Mouse (Mus musculus) CH12.LX (cell line): Measurements from ENCODE around the gene Anp32e. TPM values are rescaled to one million over a fixed set of nuclear protein-coding genes. Genes with fewer than 3 reads are reported as not detected.

ENCODE experiments used
- DNase-seq: peaks from one replicate; pipeline ENCODE4 v3.0.0-alpha.2; 2013; ENCODE audit errors: extremely low read depth
- H3K27ac ChIP-seq: 2 replicates; pipeline ENCODE4 v1.5.1; 2012; ENCODE audit warnings: low read depth, mild to moderate bottlenecking, control low read depth, moderate library complexity; ENCODE audit not compliant: insufficient read depth
- H3K27me3 ChIP-seq: replicated peaks from 2 replicates; pipeline ENCODE3; 2012; ENCODE audit warnings: inconsistent platforms
- H3K36me3 ChIP-seq, 2 experiments: replicated peaks in 1 of 2; 2 replicates each; pipeline versions ENCODE3 to v1.6.1; 2012; ENCODE audit warnings: inconsistent platforms in 1 of 2, low read length in 1 of 2, mild to moderate bottlenecking in 1 of 2, mixed read lengths in 1 of 2, moderate library complexity in 1 of 2; ENCODE audit not compliant: control insufficient read depth in 1 of 2, insufficient read depth in 1 of 2
- H3K4me1 ChIP-seq, 2 experiments: 2 replicates each; pipeline ENCODE4 v1.6.1; 2012; ENCODE audit warnings: inconsistent platforms in 1 of 2, moderate library complexity in 1 of 2; ENCODE audit not compliant: insufficient read depth in 2 of 2, control insufficient read depth in 1 of 2
- H3K4me2 ChIP-seq: 2 replicates; pipeline ENCODE4 v1.6.1; 2012; ENCODE audit warnings: low read depth, mild to moderate bottlenecking, control low read depth; ENCODE audit not compliant: poor library complexity, insufficient read depth, severe bottlenecking
- H3K4me3 ChIP-seq, 3 experiments: fragments of 150-350 bp in 1 of 3; sonication (generic) in 1 of 3; replicated peaks in 1 of 3; 2 replicates each; pipeline versions ENCODE3 to v1.5.1; 2011 to 2012; ENCODE audit warnings: low read depth in 2 of 3, low read length in 2 of 3, mild to moderate bottlenecking in 2 of 3, moderate library complexity in 2 of 3, control low read depth in 1 of 3, improper control_type of control experiment in 1 of 3, inconsistent platforms in 1 of 3, mixed read lengths in 1 of 3; ENCODE audit not compliant: poor library complexity in 1 of 3
- H3K79me2 ChIP-seq: replicated peaks from 2 replicates; pipeline ENCODE4 v1.6.1; 2012; ENCODE audit warnings: mild to moderate bottlenecking, moderate library complexity; ENCODE audit not compliant: control insufficient read depth, poor library complexity, insufficient read depth, severe bottlenecking; ENCODE audit errors: extremely low read depth
- H3K9ac ChIP-seq: 2 replicates; pipeline ENCODE4 v1.6.1; 2012; ENCODE audit warnings: low read depth, mild to moderate bottlenecking, control low read depth, moderate library complexity; ENCODE audit not compliant: insufficient read depth
- H3K9me3 ChIP-seq: replicated peaks from 2 replicates; pipeline ENCODE3; 2012; ENCODE audit warnings: low read length, inconsistent platforms, mixed read lengths
- BHLHE40 ChIP-seq: IDR thresholded peaks from 2 replicates; pipeline ENCODE4 v1.6.1; 2011; ENCODE audit warnings: mild to moderate bottlenecking, low read depth, low read length, improper control_type of control experiment
- CHD1 ChIP-seq: IDR thresholded peaks from 2 replicates; pipeline ENCODE4 v1.6.1; 2012; ENCODE audit warnings: low read depth, low read length, improper control_type of control experiment, inconsistent platforms
- CHD2 ChIP-seq: IDR thresholded peaks from 2 replicates; pipeline ENCODE4 v1.6.1; 2011; ENCODE audit warnings: low read length, improper control_type of control experiment
- CTCF ChIP-seq, 2 experiments: IDR thresholded peaks in 1 of 2; conservative IDR thresholded peaks in 1 of 2; 2 replicates each; pipeline ENCODE4 v1.5.1; 2011 to 2012; ENCODE audit warnings: low read depth in 2 of 2, low read length in 2 of 2, improper control_type of control experiment in 1 of 2, inconsistent platforms in 1 of 2, mild to moderate bottlenecking in 1 of 2, moderate library complexity in 1 of 2
- E2F4 ChIP-seq: IDR thresholded peaks from 2 replicates; pipeline ENCODE4 v1.6.1; 2011; ENCODE audit warnings: low read depth, low read length, improper control_type of control experiment; ENCODE audit not compliant: insufficient replicate concordance
- ELF1 ChIP-seq: IDR thresholded peaks from 2 replicates; pipeline ENCODE4 v1.6.1; 2014; ENCODE audit warnings: low read depth, mild to moderate bottlenecking, inconsistent platforms, low read length, improper control_type of control experiment
- EP300 ChIP-seq: IDR thresholded peaks from 2 replicates; pipeline ENCODE4 v1.6.1; 2011; ENCODE audit warnings: low read length, improper control_type of control experiment
- ETS1 ChIP-seq: conservative IDR thresholded peaks from 2 replicates; pipeline ENCODE4 v1.6.1; 2012; ENCODE audit warnings: low read depth, mild to moderate bottlenecking, inconsistent platforms, low read length, improper control_type of control experiment, moderate library complexity
- HCFC1 ChIP-seq: IDR thresholded peaks from 2 replicates; pipeline ENCODE4 v1.6.1; 2012; ENCODE audit warnings: low read depth, mild to moderate bottlenecking, inconsistent platforms, low read length, improper control_type of control experiment
- IRF4 ChIP-seq: IDR thresholded peaks from 2 replicates; pipeline ENCODE4 v1.6.1; 2014; ENCODE audit warnings: low read depth, mild to moderate bottlenecking, inconsistent platforms, low read length, improper control_type of control experiment
- JUN ChIP-seq: IDR thresholded peaks from 2 replicates; pipeline ENCODE4 v1.6.1; 2011; ENCODE audit warnings: low read depth, mild to moderate bottlenecking, low read length, improper control_type of control experiment, moderate library complexity; ENCODE audit not compliant: insufficient read depth
- JUND ChIP-seq: conservative IDR thresholded peaks from 2 replicates; pipeline ENCODE4 v1.6.1; 2011; ENCODE audit warnings: low read depth, low read length, improper control_type of control experiment
- KAT2A ChIP-seq: IDR thresholded peaks from 2 replicates; pipeline ENCODE4 v1.6.1; 2012; ENCODE audit warnings: low read length, improper control_type of control experiment, inconsistent platforms; ENCODE audit not compliant: insufficient replicate concordance
- MAFK ChIP-seq: IDR thresholded peaks from 2 replicates; pipeline ENCODE4 v1.6.1; 2011; ENCODE audit warnings: low read length, improper control_type of control experiment; ENCODE audit not compliant: insufficient replicate concordance
- MAX ChIP-seq: IDR thresholded peaks from 2 replicates; pipeline ENCODE4 v1.6.1; 2011; ENCODE audit warnings: low read length, improper control_type of control experiment
- MAZ ChIP-seq: IDR thresholded peaks from 2 replicates; pipeline ENCODE4 v1.6.1; 2012; ENCODE audit warnings: low read depth, mild to moderate bottlenecking, inconsistent platforms, low read length, improper control_type of control experiment, moderate library complexity
- MEF2A ChIP-seq: IDR thresholded peaks from 2 replicates; pipeline ENCODE4 v1.6.1; 2014; ENCODE audit warnings: low read depth, mild to moderate bottlenecking, inconsistent platforms, low read length, improper control_type of control experiment, borderline replicate concordance
- MXI1 ChIP-seq: IDR thresholded peaks from 2 replicates; pipeline ENCODE4 v1.6.1; 2011; ENCODE audit warnings: mild to moderate bottlenecking, low read depth, low read length, improper control_type of control experiment
- MYC ChIP-seq: IDR thresholded peaks from 2 replicates; pipeline ENCODE4 v1.6.1; 2011; ENCODE audit warnings: low read depth, mild to moderate bottlenecking, improper control_type of control experiment, low read length
- NELFE ChIP-seq: IDR thresholded peaks from 2 replicates; pipeline ENCODE4 v1.6.1; 2011; ENCODE audit warnings: low read depth, low read length, improper control_type of control experiment
- NRF1 ChIP-seq: IDR thresholded peaks from 2 replicates; pipeline ENCODE4 v1.6.1; 2014; ENCODE audit warnings: low read depth, mild to moderate bottlenecking, inconsistent platforms, low read length, improper control_type of control experiment, moderate library complexity
- PAX5 ChIP-seq: IDR thresholded peaks from 2 replicates; pipeline ENCODE4 v1.6.1; 2012; ENCODE audit warnings: low read length, inconsistent platforms, mixed read lengths
- POLR2A ChIP-seq: IDR thresholded peaks from 2 replicates; pipeline ENCODE4 v1.6.1; 2011; ENCODE audit warnings: low read depth, mild to moderate bottlenecking, improper control_type of control experiment, low read length
- POLR2AphosphoS2 ChIP-seq: IDR thresholded peaks from 2 replicates; pipeline ENCODE4 v1.6.1; 2011; ENCODE audit warnings: low read depth, low read length, improper control_type of control experiment
- RAD21 ChIP-seq: IDR thresholded peaks from 2 replicates; pipeline ENCODE4 v1.6.1; 2011; ENCODE audit warnings: low read depth, mild to moderate bottlenecking, low read length, improper control_type of control experiment, moderate library complexity
- RCOR1 ChIP-seq: conservative IDR thresholded peaks from 2 replicates; pipeline ENCODE4 v1.6.1; 2012; ENCODE audit warnings: low read depth, mild to moderate bottlenecking, inconsistent platforms, low read length, improper control_type of control experiment
- SIN3A ChIP-seq: IDR thresholded peaks from 2 replicates; pipeline ENCODE4 v1.6.1; 2012; ENCODE audit warnings: low read length, improper control_type of control experiment, inconsistent platforms
- SMC3 ChIP-seq: IDR thresholded peaks from 2 replicates; pipeline ENCODE4 v1.6.1; 2011; ENCODE audit warnings: low read depth, low read length, improper control_type of control experiment
- TBP ChIP-seq: conservative IDR thresholded peaks from 2 replicates; pipeline ENCODE4 v1.6.1; 2011; ENCODE audit warnings: low read depth, low read length, improper control_type of control experiment
- TCF12 ChIP-seq: IDR thresholded peaks from 2 replicates; pipeline ENCODE4 v1.6.1; 2014; ENCODE audit warnings: low read depth, mild to moderate bottlenecking, inconsistent platforms, low read length, improper control_type of control experiment
- UBTF ChIP-seq: IDR thresholded peaks from 2 replicates; pipeline ENCODE4 v1.6.1; 2012; ENCODE audit warnings: low read depth, mild to moderate bottlenecking, inconsistent platforms, low read length, improper control_type of control experiment, moderate library complexity
- USF1 ChIP-seq: IDR thresholded peaks from 2 replicates; pipeline ENCODE4 v1.6.1; 2014; ENCODE audit warnings: low read depth, mild to moderate bottlenecking, inconsistent platforms, low read length, improper control_type of control experiment
- USF2 ChIP-seq: conservative IDR thresholded peaks from 2 replicates; pipeline ENCODE4 v1.6.1; 2011; ENCODE audit warnings: low read depth, low read length, improper control_type of control experiment
- ZC3H11A ChIP-seq: IDR thresholded peaks from 2 replicates; pipeline ENCODE4 v1.6.1; 2012; ENCODE audit warnings: low read depth, mild to moderate bottlenecking, inconsistent platforms, low read length, improper control_type of control experiment
- ZKSCAN1 ChIP-seq: IDR thresholded peaks from 2 replicates; pipeline ENCODE4 v1.6.1; 2012; ENCODE audit warnings: low read depth, inconsistent platforms, low read length, improper control_type of control experiment, borderline replicate concordance
- ZMIZ1 ChIP-seq: IDR thresholded peaks from 2 replicates; pipeline ENCODE4 v1.6.1; 2012; ENCODE audit warnings: low read depth, mild to moderate bottlenecking, inconsistent platforms, low read length, improper control_type of control experiment
- ZNF384 ChIP-seq: IDR thresholded peaks from 2 replicates; pipeline ENCODE4 v1.6.1; 2012; ENCODE audit warnings: low read depth, low read length, improper control_type of control experiment, inconsistent platforms
- dilution Hi-C: fragments of 300-500 bp; cut with MboI; formaldehyde crosslinking; loops from 2 replicates; pipeline ENCODE4 v1.14.3; 2020; ENCODE audit warnings: low sequenced_read_pairs; ENCODE audit not compliant: extremely low pct_unique_long_range_greater_than_20kb, extremely low pct_ligation_motif_present
- in situ Hi-C: fragments of 300-500 bp; cut with MboI; formaldehyde crosslinking; loops from 3 replicates; pipeline ENCODE4 v1.14.3; 2019; ENCODE audit warnings: low sequenced_read_pairs, low pct_ligation_motif_present, low pct_unique_long_range_greater_than_20kb, mixed read lengths
- polyA plus RNA-seq: library from polyadenylated mRNA; unstranded; fragments of >175 nt; gene quantifications from 2 replicates; pipeline ENCODE4 v1.2.1, GENCODE M21; 2012; ENCODE audit warnings: low read depth; ENCODE audit not compliant: insufficient read length
- total RNA-seq, 2 experiments: library from RNA; depleted of rRNA; stranded (reverse); fragments of 300-350 nt in 1 of 2; fragments of >200 nt in 1 of 2; gene quantifications; 2 replicates each; pipeline ENCODE4 v1.2.3; 2012 to 2014

Anp32e gene
- total RNA-seq (2012; rRNA removed) (85.2 and 126 TPM in 2 replicates), total RNA-seq (2014; rRNA removed) (64.8 and 74.2 TPM in 2 replicates), polyA plus RNA-seq (439 and 608 TPM in 2 replicates)

DNA sequence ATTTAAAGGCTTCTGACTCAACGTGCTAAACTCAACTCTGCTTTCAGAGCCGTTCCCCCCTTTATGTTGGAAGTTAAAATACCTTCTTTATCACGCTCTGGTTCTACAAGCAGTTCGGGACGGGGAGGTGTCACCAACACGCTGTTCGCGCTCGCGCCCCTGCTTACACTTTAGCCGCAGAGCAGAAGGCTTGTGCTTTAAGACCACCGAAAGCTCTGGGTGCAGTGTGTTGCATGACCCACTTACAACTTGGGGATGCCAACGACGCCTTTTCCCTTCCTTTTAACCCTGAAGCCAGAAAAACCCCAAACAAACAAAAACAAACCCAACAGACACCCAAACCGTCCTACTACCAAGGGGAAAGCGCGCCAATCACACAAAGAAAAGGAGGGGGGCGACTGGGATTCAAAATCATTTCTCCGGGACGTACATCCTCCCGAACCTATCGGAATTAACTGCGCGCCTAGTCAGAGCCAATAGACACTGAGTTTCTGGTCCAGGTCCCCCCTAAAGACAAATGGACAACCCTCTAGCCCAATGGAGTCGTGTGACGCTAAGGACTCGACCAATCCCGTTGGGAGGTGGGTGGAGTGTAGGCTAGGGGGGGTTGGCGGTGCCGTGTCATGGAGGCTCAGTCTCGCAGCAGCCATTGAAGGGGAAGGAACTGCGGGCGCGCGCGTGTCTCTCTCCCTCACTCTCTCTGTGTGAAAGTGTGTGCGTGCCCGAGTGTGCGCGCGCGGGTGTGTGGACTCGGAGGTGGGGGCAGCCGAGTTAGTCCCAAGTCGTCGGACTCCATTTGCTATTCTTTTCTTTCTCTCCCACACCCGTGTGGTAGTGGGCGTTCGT, at the start of gene Anp32e:
Anp32e (plus strand) TSS at position 589 of the 846 bp plus-strand sequence.
- peak within 1 kb of the TSS; percentile 62; the same call in 1 of the 2 replicates for H3K27ac ChIP-seq
- peak within 1 kb of the TSS; percentile 93 for H3K4me2 ChIP-seq
- H3K9me3 ChIP-seq, result no peaks in the 10 kb centered on the region
- H3K27me3 ChIP-seq, result no peaks in the 10 kb centered on the region
- DNase-seq, result peak; percentile 99
- in situ Hi-C loops, result no loop called here
- dilution Hi-C loops, result no loop called here
- H3K9ac ChIP-seq, result peak within 1 kb of the TSS; percentile 99
- H3K36me3 ChIP-seq, result peaks cover 7 to 12% of the 10 kb centered on the region in 2 experiments
- peaks cover 4 to 21% of the 10 kb centered on the region in 2 experiments for H3K4me1 ChIP-seq
- H3K4me3 ChIP-seq, result peak within 1 kb of the TSS; percentile 92 to 97 (median 93)
- peaks cover 45% of the 10 kb centered on the region for H3K79me2 ChIP-seq
- TF ChIP-seq POLR2AphosphoS2 (peak; percentile 80; the same call in 1 of the 2 replicates), SMC3 (no peak), IRF4 (no peak), ETS1 (0 out of 2 replicates have a peak, but pooled peaks have one; percentile 11), CHD1 (peak; percentile 83), MAZ (peak; percentile 85; the same call in 1 of the 2 replicates), TBP (peak; percentile 98), JUN (no peak), NELFE (peak; percentile 87), RCOR1 (no peak), SIN3A (peak; percentile 87), MXI1 (peak; percentile 69), NRF1 (no peak), RAD21 (no peak), ELF1 (0 out of 2 replicates have a peak, but pooled peaks have one; percentile 6), MAFK (no peak), JUND (no peak), MAX (peak; percentile 75), MYC (peak; percentile 35; the same call in 1 of the 2 replicates), POLR2A (peak; percentile 95), ZNF384 (no peak), KAT2A (peak; percentile 52; the same call in 1 of the 2 replicates), TCF12 (peak; percentile 100), PAX5 (no peak), E2F4 (peak; percentile 97; the same call in 1 of the 2 replicates), CHD2 (peak; percentile 97), HCFC1 (peak; percentile 53), ZKSCAN1 (no peak), ZC3H11A (no peak), ZMIZ1 (peak; percentile 51; the same call in 1 of the 2 replicates), MEF2A (peak; percentile 29; the same call in 1 of the 2 replicates), BHLHE40 (no peak), UBTF (peak; percentile 68; the same call in 1 of the 2 replicates), USF1 (no peak), EP300 (no peak), CTCF (conservative IDR thresholded peaks at IDR 0.05 in 1 of 2, IDR thresholded peaks at IDR 0.05 in 1 of 2; ENCODE audit: low read depth in 2 of 2, low read length in 2 of 2) (no peak), USF2 (no peak)
